Mouse (Mus musculus) stomach, adult 2 months (tissue): ENCODE results near the gene Vps39. TPM values are rescaled to one million over a fixed set of nuclear protein-coding genes. Genes with fewer than 3 reads are reported as not detected.

Source experiments
- polyA plus RNA-seq: library from polyadenylated mRNA; depleted of rRNA; stranded (reverse); fragments of >200 nt; gene quantifications from 2 replicates; pipeline ENCODE4 v1.2.3, GENCODE M21; 2012; rRNA removed

Vps39 gene
- polyA plus RNA-seq = 3.7 and 8.4 TPM in 2 replicates

GRCm38 (mm10) chr2:120352682-120353646 is at the start of gene Vps39:
Gene Vps39 (minus strand): TSS chr2:120353137.

GRCm38 (mm10) chr2:120313976-120314375 is 39.0 kb downstream of the Vps39 start, which contains the start of gene Pla2g4f:
Gene Pla2g4f (minus strand): TSS chr2:120314165.

GRCm38 (mm10) chr2:120288995-120289394 is 63.9 kb downstream of the Vps39 start, which contains the start of gene Pla2g4d:
Gene Pla2g4d (minus strand): TSS chr2:120289197.

Other genes with a start within 250 kb of the Vps39 start
- 14.9 and 19.6 TPM in 2 replicates for gene Ehd4, start 198.5 kb downstream of the Vps39 start, polyA plus RNA-seq
- gene Pla2g4e, start 107.8 kb downstream of the Vps39 start, polyA plus RNA-seq = 7.1 and 7.2 TPM in 2 replicates
- gene Pla2g4d, start 63.9 kb downstream of the Vps39 start, polyA plus RNA-seq = 1.5 and 2.2 TPM in 2 replicates
- 13.5 and 14.7 TPM in 2 replicates for gene Pla2g4f, start 39.0 kb downstream of the Vps39 start, polyA plus RNA-seq
- gene Ganc, start 50.8 kb upstream of the Vps39 start, polyA plus RNA-seq = 1.6 and 2.9 TPM in 2 replicates
- gene Tmem87a, start 51.0 kb upstream of the Vps39 start, polyA plus RNA-seq = 1.6 and 3.5 TPM in 2 replicates
- 0.23 and 0.81 TPM in 2 replicates for gene Capn3, start 102.9 kb upstream of the Vps39 start, polyA plus RNA-seq
- gene Zfp106, start 210.7 kb upstream of the Vps39 start, polyA plus RNA-seq = 12.9 and 19.0 TPM in 2 replicates
- 0.53 and 1.2 TPM in 2 replicates for gene Snap23, start 214.5 kb upstream of the Vps39 start, polyA plus RNA-seq